Mouse (Mus musculus): ENCODE results near the gene Otp. TPM values are rescaled to one million over a fixed set of nuclear protein-coding genes. Genes with fewer than 3 reads are reported as not detected.

Otp gene
- polyA plus RNA-seq, 1 experiment from 2014 or later: not detected

DNA sequence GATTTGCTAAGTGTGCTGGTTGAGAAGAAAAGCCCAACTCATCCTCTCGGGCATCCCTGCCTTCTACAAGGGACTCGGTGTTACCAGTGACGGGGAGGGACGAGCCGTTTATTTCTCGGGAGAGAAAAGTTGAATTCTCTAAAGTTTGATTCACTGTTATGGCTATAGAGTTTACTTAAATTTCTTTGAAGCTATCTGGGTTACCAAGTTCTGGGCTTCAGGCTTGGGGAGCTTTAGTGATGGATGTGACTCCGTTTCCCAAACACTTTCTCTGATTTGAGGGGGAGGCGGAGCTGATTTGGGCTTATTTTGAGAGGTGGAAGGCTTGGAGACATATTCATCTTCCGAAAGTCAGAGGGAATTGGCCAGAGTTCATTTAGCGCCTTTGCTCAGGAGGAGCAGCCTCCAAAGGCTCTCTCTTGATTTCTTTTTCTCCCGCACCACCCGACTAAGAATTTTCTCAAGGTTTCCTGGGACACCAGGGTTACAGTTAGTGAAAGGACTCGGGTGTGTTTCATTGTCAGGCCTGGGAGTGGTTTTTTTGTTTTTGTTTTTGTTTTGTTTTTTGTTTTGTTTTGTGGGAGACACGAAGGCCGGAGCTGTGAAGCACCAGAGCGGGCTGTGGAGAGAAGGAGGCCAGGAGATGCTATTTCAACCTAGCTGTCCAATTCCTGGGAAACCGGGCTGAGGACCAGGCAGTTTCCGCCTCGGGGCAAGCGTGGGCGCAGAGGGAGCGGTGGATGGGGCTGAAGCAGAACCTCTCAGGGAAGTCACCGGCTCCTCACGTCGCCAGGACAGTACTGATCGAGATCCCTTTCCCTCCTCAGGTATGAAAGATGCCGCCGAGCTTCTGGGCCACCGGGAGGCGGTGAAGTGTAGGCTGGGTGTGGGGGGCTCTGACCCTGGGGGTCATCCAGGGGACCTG is 1.1 kb downstream of the Otp start:
- no peaks in the 10 kb centered on the region for H3K9me3 ChIP-seq (replicated peaks)
- no peaks in the 10 kb centered on the region for H3K36me3 ChIP-seq
- peak; percentile 57 for DNase-seq (ENCODE audit: low spot score)

DNA sequence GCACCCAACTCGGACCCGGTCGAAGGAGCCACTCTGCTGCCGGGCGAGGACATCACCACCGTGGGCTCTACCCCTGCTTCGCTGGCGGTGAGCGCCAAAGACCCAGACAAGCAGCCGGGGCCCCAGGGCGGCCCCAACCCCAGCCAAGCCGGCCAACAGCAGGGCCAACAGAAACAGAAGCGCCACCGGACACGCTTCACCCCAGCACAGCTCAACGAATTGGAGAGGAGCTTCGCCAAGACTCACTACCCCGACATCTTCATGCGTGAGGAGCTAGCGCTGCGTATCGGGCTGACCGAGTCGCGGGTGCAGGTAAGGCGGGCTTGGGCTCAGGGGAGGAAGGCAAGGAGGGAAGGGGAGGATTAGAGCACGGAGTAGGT is 1.8 kb downstream of the Otp start:
- Histone ChIP-seq H3K4me3 (no peak overlapping the region), H3K4me1 (peaks cover 19% of the 10 kb centered on the region), H3K27ac (no peak overlapping the region), H3K9me3 (replicated peaks) (no peaks in the 10 kb centered on the region), H3K27me3 (ENCODE audit: low read depth, poor library complexity, severe bottlenecking) (peaks cover 99% of the 10 kb centered on the region), H3K36me3 (no peaks in the 10 kb centered on the region)
- under 1% methylated on average over 27 of the region's 27 CpGs for WGBS
- peak; percentile 64 for DNase-seq (ENCODE audit: low spot score)

More for the DNA sequence above, 1.1 kb downstream of the Otp start:
- no peak overlapping the region for H3K27ac ChIP-seq
- no peak overlapping the region for H3K4me3 ChIP-seq
- under 1% methylated on average over 30 of the region's 30 CpGs for WGBS
- H3K27me3 ChIP-seq (ENCODE audit: low read depth, poor library complexity, severe bottlenecking): peaks cover 99% of the 10 kb centered on the region
- H3K4me1 ChIP-seq: peaks cover 19% of the 10 kb centered on the region

DNA sequence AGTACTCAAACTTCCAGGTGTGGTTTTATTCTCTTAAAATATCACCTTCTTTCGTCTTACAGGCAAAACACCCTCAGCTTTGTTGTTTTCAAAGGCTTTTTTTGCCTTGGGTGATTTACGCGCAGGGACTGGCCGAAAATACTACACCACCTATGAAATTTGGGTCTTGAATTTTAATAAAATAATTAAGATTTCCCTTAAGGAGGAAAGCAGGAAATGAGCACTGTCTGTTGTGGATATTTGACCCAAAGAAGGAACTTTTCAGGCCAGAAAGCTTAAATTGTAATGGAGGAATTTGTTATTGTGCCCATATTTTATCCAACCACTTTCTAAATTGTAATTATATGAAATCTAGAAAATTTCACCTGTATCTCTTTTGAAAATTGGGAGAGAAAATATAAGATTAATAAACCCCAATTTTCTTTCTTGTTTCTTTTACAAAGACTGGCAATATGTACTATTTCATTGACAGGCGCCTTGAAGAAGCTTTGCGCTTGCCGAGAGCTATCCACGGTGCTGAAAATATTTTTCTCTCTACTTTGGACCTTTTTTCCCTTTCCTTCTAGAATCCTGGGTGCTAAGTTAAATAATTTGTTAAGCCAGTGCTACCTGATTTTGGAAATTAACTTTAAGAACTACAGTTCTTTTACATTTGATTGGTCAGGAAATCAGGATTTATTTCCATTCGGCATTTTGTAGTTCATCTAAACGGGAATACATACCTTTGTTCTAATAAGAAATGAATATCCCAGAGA is 2.8 kb downstream of the Otp start:
- no peak overlapping the region for H3K4me3 ChIP-seq
- no peaks in the 10 kb centered on the region for H3K9me3 ChIP-seq (replicated peaks)
- no peaks in the 10 kb centered on the region for H3K36me3 ChIP-seq
- DNase-seq (ENCODE audit: low spot score): no peak
- 12% methylated on average over 10 of the region's 10 CpGs for WGBS
- no peak overlapping the region for H3K27ac ChIP-seq
- peaks cover 23% of the 10 kb centered on the region for H3K4me1 ChIP-seq
- H3K27me3 ChIP-seq (ENCODE audit: low read depth, poor library complexity, severe bottlenecking): peaks cover 99% of the 10 kb centered on the region

DNA sequence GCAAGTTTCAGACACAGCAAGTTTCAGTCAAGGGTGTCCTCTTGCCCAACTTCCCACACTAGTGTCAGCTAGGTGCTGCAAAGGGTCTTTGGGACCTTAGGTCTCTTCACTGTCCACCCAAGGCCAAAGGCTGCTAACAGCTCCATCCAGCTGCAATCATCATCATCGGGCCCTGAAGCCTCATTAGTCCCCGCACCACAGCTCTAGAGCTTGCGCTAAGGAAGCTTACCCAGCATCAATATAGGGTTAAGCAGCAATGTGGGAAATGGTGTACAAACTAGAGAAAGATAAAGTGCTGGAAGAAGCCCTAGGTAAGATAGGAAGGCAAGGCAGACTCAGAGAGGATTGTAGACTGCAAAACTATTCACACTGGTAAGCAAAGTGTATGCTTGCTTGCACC is 5.8 kb downstream of the Otp start:
- Histone ChIP-seq H3K27me3 (ENCODE audit: low read depth, poor library complexity, severe bottlenecking) (peaks cover 99% of the 10 kb centered on the region), H3K9me3 (replicated peaks) (no peaks in the 10 kb centered on the region), H3K27ac (no peak overlapping the region), H3K4me3 (no peak overlapping the region), H3K4me1 (peaks cover 27% of the 10 kb centered on the region), H3K36me3 (no peaks in the 10 kb centered on the region)
- WGBS: 2% methylated on average over 3 of the region's 3 CpGs
- peak; percentile 43 for DNase-seq (ENCODE audit: low spot score)

DNA sequence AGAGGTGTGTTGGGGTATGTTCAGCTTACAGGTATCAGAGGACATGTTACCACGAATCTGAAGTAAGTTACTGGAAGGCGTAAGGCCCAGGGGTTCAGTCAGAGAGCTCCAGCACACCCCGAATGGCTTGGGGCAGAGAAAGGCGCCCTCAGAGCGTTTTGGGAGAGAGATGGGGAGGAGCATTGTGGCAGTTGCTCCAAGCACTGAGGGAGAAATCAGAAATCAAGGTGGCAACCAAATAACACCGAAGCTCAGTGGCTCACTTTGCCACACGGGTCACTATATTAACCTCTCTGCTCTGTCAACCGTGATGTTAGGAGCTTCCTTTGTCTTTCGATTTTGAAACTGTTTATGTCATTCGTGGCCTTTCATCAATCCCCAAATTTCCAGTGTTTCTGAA is 6.8 kb downstream of the Otp start:
- H3K27me3 ChIP-seq (ENCODE audit: low read depth, poor library complexity, severe bottlenecking): peaks cover 99% of the 10 kb centered on the region
- no peak overlapping the region for H3K4me3 ChIP-seq
- DNase-seq (ENCODE audit: low spot score): no peak
- WGBS: 1% methylated on average over 10 of the region's 10 CpGs
- H3K4me1 ChIP-seq: peaks cover 27% of the 10 kb centered on the region
- no peaks in the 10 kb centered on the region for H3K36me3 ChIP-seq
- no peaks in the 10 kb centered on the region for H3K9me3 ChIP-seq (replicated peaks)
- no peak overlapping the region for H3K27ac ChIP-seq

DNA sequence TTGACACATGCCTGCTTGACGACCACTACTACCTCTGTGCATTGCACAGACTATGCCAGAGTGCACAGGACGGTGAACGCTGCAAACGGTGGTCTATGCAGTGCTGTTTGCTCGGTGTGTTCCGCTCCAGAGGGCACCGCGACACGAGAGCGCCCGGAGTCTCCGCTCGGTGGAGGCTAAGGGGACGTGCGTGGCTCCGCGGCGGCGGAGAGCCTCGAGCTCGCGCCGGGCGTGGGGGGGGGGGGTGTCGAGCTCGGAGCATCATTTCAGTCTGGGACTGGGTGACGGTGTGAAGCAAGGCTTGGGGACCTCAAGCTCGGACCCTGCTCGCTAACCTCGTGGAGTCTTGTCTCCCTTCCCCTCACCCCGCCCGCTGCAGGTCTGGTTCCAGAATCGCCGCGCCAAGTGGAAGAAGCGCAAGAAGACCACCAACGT is 7.3 kb downstream of the Otp start:
- peak overlapping the region; percentile 69; the same call in 1 of the 2 replicates for H3K27ac ChIP-seq
- WGBS: under 1% methylated on average over 37 of the region's 37 CpGs
- peak; percentile 53 for DNase-seq (ENCODE audit: low spot score)

DNA sequence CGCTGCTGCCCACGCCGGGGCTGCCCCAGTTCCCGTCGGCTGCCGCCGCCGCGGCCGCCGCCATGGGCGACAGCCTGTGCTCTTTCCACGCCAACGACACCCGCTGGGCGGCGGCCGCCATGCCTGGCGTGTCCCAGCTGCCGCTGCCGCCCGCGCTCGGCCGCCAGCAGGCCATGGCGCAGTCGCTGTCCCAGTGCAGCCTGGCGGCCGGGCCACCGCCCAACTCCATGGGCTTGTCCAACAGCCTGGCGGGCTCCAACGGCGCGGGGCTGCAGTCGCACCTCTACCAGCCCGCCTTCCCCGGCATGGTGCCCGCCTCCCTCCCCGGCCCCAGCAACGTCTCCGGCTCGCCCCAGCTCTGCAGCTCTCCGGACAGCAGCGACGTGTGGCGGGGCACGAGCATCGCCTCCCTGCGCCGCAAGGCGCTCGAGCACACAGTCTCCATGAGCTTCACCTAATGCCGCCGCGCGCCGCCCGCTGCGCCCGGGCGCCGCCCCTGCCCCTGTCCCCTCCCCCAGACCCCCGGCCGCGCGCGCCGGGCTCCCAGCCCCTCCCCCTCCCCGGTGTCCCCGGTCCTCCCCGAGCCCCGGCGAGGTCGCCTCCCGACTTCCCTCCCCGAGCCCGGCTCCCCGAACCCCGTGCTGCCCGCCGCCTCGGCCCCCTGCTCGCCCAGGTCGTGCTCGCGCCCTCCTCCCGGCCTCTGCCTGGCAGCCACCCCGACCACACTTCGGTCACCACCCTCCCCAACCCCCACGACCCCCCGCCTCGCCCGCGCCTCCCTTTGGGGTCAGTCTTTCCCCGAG is 8.0 kb downstream of the Otp start:
- H3K27ac ChIP-seq: peak overlapping the region; percentile 69
- peak; percentile 77 for DNase-seq (ENCODE audit: low spot score)
- H3K36me3 ChIP-seq: no peaks in the 10 kb centered on the region
- H3K9me3 ChIP-seq (replicated peaks): no peaks in the 10 kb centered on the region
- H3K4me3 ChIP-seq: peak overlapping the region; percentile 61
- H3K27me3 ChIP-seq (ENCODE audit: low read depth, poor library complexity, severe bottlenecking): peaks cover 99% of the 10 kb centered on the region
- peaks cover 27% of the 10 kb centered on the region for H3K4me1 ChIP-seq
- under 1% methylated on average over 95 of the region's 95 CpGs for WGBS

More for the DNA sequence above, 7.3 kb downstream of the Otp start:
- H3K36me3 ChIP-seq: no peaks in the 10 kb centered on the region
- H3K9me3 ChIP-seq (replicated peaks): no peaks in the 10 kb centered on the region
- H3K27me3 ChIP-seq (ENCODE audit: low read depth, poor library complexity, severe bottlenecking): peaks cover 99% of the 10 kb centered on the region
- peaks cover 27% of the 10 kb centered on the region for H3K4me1 ChIP-seq
- H3K4me3 ChIP-seq: peak overlapping the region; percentile 61

DNA sequence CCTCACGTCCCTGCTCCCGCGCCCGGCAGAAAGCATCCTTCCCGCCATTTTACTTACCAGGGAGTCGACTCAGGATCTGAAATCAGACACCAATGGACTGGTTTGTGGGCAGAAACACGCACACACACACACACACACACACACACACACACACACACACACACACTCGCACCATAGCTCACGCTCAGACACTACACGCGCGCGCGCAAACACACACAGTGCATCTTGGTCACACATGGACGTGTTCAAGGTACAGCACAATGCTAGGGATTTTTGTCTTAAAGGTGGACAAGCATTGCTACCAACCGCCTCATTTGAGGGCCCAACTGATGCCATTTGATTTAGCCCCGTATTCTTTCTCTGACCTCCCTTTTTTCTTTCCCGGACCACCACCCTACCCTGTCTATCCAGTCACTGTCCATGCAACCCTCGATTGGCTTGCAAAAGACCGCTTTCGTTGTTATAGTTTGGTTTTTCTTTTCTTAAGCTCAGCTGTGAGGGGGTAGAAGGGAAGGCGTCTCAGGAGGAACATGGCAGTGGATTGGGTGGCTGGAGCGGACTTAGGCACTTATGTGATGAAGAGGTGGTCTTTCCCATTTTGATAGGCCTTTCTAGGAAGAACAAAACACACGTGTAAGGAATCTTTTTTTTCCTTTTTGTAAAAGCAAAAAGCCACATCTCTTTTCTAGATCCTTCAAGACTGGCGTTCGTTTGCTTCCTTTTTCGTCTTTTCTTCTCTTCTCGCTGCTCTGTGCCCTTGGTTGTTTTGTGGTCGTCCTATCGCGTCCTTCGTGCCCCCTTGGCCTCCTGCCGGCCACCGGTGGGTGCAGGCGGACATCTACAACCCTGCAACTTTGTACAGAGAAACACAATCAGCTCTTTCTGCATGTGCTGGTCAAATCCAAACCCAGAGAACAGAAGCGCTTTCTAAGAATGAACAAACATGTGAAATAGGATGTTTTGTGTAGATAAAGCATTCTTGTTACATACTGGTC is 8.9 kb downstream of the Otp start:
- peak overlapping the region; percentile 61 for H3K4me3 ChIP-seq
- H3K4me1 ChIP-seq: peaks cover 27% of the 10 kb centered on the region
- 1% methylated on average over 36 of the region's 36 CpGs for WGBS
- H3K27me3 ChIP-seq (ENCODE audit: low read depth, poor library complexity, severe bottlenecking): peaks cover 99% of the 10 kb centered on the region
- peak overlapping the region; percentile 69 for H3K27ac ChIP-seq
- no peaks in the 10 kb centered on the region for H3K9me3 ChIP-seq (replicated peaks)
- DNase-seq (ENCODE audit: low spot score): peak; percentile 75
- H3K36me3 ChIP-seq: no peaks in the 10 kb centered on the region

DNA sequence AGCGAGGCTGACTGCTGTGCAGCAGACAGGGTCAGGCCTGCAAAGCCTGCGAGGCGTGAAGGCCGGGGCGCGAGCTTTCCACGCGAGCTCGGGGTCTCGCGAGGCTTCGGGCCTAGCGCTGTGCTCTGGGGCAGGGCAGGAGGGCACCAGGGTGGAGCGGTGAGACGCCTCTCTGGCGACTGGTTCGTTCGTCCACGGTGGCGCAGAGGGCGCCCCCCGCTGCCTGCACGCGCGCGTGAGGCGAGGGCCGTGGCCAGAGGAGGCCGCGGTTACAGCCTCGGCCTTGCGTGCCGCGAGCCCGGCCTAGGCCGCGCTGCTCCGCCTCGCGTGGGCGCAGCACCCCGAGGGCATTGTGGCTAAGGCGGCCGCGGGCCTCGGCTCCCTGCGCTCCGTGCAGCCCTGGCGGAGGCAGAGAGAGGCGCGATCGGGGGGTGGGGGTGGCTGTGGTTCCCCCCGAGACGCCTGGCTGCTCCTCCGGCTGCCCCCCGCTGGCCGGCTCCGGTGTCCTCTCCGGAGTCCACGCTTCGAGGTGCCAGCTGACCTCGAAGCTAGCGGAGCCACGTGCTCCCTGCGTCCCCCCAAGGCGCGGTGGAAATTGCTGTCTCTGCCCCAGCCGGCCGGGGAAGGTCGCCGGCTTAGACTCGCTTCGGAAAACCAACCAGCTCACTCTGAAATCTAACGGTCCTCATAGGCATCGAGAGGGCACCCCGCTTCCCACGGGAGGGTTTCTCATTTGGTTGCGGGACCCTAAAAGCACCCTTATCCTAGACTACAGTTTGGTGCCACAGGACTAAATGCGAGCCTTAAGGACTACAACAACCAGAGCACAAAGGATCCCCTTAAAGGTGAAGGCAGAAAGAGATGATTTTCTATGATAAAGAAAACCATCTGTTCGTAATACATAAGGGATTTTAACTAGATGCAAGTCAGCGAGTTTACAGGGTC is 10.2 kb downstream of the Otp start:
- no peaks in the 10 kb centered on the region for H3K36me3 ChIP-seq
- H3K9me3 ChIP-seq (replicated peaks): no peaks in the 10 kb centered on the region
- WGBS: 2% methylated on average over 81 of the region's 81 CpGs
- H3K27ac ChIP-seq: peak overlapping the region; percentile 62; the same call in 1 of the 2 replicates
- peak; percentile 67 for DNase-seq (ENCODE audit: low spot score)
- peaks cover 98% of the 10 kb centered on the region for H3K27me3 ChIP-seq (ENCODE audit: low read depth, poor library complexity, severe bottlenecking)
- H3K4me3 ChIP-seq: peak overlapping the region; percentile 45
- H3K4me1 ChIP-seq: peaks cover 27% of the 10 kb centered on the region

DNA sequence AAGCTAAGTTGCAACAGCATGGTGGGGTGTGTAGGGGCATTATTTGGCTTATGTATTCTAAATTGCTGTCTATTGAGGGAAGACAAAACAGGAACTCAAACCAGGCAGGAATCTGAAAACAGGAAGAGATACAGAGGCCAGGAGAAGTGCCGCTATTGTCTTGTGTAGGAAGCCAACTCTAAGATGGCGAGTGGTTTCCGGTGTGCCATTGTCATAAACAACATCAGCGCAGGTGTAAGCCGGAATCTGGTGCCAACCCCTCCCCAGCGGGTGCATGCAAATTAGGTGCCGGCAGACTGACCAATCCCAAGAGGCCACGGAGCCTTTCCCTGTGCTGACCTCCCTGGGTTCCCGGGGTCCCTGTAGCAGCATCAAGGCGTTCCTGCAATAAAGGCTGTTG is 32.4 kb downstream of the Otp start:
- Histone ChIP-seq H3K36me3 (no peaks in the 10 kb centered on the region), H3K4me1 (peaks cover 3% of the 10 kb centered on the region; the same call in 1 of the 2 replicates), H3K9me3 (replicated peaks) (no peaks in the 10 kb centered on the region), H3K27me3 (ENCODE audit: low read depth, poor library complexity, severe bottlenecking) (0 out of 2 replicates have a peak, but pooled peaks cover under 1% of the 10 kb centered on the region), H3K27ac (no peak overlapping the region), H3K4me3 (no peak overlapping the region)
- 91% methylated on average over 10 of the region's 10 CpGs for WGBS
- no peak for DNase-seq (ENCODE audit: low spot score)

DNA sequence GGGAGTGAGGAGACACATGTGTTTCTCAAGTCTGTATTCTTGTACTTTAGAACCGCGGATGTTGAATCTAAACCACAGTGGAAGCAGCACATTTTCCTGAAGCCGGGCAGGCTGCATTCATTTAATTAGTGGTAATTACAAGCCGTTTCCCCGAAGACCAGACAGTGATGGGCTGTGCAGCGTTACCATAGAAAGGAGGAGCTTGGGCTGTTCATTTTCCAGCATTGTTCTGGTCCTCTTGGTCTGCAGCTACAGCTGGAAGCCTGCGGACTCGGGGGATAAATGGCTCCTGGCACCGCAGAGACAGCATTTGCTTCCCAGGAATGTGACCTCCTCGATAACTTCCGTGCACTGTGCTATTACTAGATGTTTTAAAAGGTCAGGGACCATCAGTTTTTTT is 37.6 kb downstream of the Otp start:
- Histone ChIP-seq H3K27ac (no peak overlapping the region), H3K9me3 (replicated peaks) (no peaks in the 10 kb centered on the region), H3K4me1 (peaks cover 7% of the 10 kb centered on the region; the same call in 1 of the 2 replicates), H3K4me3 (0 out of 2 replicates have a peak overlapping the region, but pooled peaks have one; percentile 18), H3K27me3 (ENCODE audit: low read depth, poor library complexity, severe bottlenecking) (peaks cover 11% of the 10 kb centered on the region; the same call in 1 of the 2 replicates), H3K36me3 (no peaks in the 10 kb centered on the region)
- no peak for DNase-seq (ENCODE audit: low spot score)
- 23% methylated on average over 11 of the region's 11 CpGs for WGBS
